Mouse (Mus musculus): ENCODE results near the gene Mamdc2. TPM values are rescaled to one million over a fixed set of nuclear protein-coding genes. Genes with fewer than 3 reads are reported as not detected.

Mamdc2 gene
- polyA plus RNA-seq, 1 experiment: 19.0 TPM

DNA sequence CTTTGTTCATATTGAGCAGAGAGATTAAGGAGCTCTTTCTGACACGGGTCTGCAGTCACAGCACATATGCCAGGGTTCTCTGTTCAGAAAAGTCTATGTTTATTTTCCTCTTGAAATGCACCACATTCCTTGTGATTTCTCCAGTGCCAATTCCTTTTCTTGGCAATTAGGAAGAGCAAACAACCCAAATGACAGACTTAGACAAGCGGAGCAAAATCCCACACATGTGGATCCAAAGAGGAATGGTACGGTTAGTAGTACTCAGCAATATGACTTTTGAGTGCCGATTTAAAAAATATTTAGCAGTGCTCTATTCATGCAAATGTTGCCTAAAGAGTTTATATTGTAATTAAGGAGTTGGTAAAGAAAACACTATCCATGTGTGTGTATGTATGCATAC lies 87.7 kb downstream of the Mamdc2 start:
- DNase-seq (ENCODE audit: low spot score): no peak

GRCm38 (mm10) chr19:23357253-23357652 lies 91.0 kb downstream of the Mamdc2 start:
- DNase-seq (ENCODE audit: low spot score): no peak

DNA sequence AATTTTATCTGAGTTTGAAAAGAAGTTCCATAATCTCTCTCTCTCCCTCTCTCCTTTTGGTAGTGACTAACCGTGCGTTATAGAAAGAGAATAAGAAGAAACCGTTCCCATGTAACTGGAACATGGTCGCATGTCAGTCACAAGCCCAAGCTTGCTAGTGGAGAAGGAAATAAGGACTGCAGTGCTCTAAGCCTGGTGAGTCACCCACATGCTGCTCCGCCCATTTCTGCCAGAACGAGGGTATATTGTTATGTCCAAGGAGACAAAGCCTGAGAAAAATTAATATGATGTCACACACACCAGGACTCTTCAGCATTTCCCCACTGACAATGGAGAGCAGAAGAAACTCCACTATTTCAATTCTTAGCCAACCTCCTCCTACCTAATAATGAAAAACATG lies 93.5 kb downstream of the Mamdc2 start:
- no peak for DNase-seq (ENCODE audit: low spot score)

DNA sequence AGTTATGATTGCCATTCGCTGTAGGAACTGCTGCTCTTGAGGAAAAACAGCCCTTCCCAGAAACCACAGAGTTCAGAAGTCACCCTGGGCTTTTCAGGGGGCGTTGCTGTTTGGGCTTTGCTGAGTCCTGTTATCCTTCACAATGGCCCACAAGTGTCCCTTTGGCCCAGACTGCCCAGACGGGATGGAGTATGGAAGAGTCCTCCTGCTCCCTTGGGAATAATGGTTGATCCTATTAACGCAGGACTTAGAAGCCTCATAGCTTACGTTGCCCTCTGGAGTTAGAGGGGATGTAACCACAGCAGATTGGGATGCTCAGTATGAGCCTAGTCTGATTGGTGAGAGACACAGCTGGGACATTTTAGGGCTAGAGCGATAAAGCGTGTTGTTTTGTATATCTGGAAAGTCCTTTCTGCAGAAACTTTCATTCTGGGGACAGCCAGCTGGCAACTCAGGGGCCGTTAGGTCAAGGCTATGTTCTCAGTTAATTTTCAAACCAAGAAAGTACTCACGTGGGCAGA lies 94.3 kb downstream of the Mamdc2 start:
- no peak for DNase-seq (ENCODE audit: low spot score)

DNA sequence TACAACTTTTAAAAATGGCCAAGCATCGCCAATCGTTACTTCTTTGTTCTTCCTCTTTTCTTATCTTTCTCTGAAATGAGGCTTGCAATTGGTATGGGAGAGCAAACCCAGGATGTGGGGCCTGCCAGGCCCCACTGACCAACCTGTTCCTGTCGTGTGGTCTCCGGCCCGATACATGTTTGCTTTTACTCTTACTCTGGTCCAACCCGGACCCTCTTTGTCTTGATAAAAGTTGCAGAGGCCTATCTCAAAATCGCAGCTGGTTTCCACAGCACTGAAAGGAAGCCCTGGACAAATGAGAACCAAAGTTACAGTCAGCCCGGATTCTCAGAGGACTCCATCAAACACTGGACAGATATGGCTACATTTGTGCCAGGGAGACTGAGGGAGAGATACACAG lies 95.1 kb downstream of the Mamdc2 start:
- DNase-seq (ENCODE audit: low spot score): no peak

DNA sequence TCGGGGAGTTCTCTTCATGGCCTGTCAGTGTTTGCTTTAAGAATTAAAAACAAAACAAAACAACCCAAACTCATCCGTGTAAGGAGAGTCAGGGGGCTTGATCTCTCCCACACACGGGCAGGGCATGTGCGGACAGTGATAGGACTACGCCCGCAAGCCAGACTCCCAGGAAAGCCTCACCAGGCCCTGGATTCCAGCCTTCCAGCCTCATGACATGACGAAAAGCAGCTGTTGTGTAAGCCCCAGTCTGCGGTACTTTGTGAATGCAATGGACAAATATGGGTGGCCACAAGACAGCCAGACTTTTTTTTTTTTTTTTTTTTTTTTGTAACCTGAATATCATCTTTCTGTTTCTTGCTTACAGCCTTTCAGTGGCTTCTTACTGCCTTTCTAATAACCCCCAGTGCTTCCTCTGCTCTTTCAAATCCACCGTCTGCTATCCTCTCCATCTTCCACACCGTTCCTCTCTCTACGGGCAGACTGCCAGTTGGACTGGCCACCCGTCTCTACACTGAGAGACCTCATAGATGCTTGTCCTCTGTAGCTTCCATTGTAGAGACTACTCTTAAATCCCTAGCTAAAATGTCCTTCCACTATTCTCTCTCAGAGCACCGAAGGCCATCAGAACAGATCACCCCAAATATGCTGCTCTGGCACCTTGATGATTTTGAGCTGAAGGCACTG lies 96.3 kb downstream of the Mamdc2 start:
- DNase-seq (ENCODE audit: low spot score): no peak

DNA sequence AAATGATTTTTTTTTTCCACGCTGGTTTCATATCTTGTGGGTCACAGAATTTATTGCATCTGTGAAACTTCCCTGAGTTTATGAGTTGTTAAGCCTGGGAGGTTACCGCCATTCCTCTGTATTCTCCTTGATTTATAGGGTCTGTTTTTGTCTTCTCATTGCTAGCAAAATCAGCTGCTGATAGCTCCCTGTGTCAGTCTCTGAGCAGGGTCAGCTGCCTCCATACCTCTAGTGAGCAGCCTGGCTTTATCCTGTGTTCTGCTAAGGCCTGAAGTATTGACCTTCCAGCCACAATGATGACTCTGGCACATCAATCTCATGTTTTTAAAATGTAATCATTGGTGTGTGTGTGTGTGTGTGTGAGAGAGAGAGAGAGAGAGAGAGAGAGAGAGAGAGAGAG lies 98.3 kb downstream of the Mamdc2 start:
- DNase-seq (ENCODE audit: low spot score): no peak

DNA sequence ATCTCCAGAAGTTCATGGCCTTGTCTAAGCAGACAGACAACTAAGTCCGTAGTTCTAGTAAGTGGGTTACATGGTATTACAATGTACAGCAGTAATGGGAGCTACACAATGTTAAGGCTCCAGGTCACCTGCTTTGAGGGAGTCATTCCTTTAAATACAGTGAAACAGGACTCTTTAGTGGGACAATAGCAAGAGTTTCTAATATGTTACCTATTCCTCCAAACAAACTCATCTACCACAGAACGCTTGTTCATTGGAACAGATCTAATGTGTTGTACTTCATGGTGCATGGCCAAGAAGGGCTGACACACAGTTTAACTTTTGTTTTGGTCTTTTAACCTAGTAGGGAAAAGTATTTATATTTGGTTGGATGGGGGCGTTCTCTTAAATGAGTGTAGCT lies 105.5 kb downstream of the Mamdc2 start:
- no peak for DNase-seq (ENCODE audit: low spot score)

GRCm38 (mm10) chr19:23332883-23333282 lies 115.4 kb downstream of the Mamdc2 start:
- DNase-seq (ENCODE audit: low spot score): no peak

- no peak for DNase-seq (ENCODE audit: low spot score)
These were observed 117.4 kb downstream of the Mamdc2 start for GRCm38 (mm10) chr19:23330842-23331241.

GRCm38 (mm10) chr19:23329346-23329745 lies 118.9 kb downstream of the Mamdc2 start:
- DNase-seq (ENCODE audit: low spot score): no peak

DNA sequence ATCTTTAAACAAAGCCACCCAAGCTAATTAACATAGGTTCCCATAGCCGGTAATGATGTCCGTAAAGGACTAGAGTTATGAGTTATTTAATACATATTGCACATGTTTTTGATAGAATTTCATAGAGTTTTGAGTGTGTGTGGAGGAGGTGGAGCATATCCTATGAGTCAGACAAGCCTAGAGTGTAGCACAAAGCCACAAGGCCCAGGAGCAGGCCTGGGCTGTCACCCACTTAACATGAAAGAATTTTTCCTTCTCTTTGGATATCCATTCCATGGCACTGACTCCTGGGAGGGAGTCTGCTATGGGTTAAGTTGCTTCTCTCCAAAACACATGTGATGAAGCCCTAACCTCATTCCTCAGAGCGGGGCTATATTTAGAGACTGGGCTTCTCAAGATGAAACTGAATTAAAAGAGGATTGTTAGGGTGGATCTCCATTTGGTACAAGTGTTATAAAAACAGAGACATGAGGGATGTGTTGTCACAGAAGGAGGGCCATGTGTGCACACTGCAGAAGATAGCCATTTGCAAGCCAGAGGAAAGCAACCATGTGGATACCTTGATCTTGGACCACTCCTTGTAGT lies 121.1 kb downstream of the Mamdc2 start:
- no peak for DNase-seq (ENCODE audit: low spot score)

- no peak for DNase-seq (ENCODE audit: low spot score)
These were observed 125.1 kb downstream of the Mamdc2 start for GRCm38 (mm10) chr19:23323107-23323506.

DNA sequence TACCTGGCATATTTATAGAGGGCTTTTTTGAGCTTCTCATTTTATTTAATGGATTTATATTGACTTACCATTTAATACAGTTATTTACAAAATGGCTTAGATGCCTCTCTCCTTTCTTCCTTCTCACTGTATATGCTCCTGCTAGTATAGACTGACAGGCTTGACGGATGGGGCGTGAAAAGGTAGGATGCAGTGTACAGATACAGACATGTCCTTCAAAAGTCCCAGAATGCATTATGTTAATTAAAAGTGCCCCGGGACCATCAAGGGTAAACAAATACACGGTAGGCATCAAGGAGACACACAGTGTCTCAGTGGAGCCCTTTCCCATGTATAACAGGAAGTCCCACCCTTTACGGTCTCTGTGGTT lies 130.3 kb downstream of the Mamdc2 start:
- no peak for DNase-seq (ENCODE audit: low spot score)

DNA sequence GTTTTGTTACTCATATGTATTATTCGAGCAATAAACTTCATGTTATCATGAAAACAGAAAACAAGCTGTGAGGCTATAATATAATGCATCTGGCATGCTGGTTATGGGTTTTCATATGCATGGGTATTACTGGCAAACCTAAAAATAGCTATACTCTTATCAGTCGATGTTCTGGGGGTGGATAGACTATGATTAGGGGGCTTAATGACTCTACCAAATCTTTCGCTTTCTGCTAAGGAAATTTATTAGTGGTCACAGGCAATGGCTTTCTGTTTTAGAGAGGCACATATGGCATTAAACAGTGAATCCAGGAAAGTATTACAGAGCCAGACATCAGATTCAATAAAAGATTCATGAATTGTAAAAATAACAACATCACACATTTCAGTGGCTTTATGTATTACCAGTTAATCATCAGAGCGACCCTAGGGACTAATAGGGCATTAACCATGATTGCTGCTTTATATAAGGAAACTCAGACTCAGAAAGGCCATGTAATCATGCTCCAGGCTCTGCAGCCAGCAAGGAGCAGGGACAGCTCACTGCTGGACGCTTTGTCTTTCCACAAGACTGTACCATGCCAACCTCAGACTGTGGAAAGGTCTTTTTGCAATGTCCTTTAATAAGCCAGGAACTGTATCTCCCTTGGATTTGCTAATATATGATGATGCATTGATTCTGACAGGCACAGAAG lies 130.8 kb downstream of the Mamdc2 start:
- DNase-seq (ENCODE audit: low spot score): no peak

DNA sequence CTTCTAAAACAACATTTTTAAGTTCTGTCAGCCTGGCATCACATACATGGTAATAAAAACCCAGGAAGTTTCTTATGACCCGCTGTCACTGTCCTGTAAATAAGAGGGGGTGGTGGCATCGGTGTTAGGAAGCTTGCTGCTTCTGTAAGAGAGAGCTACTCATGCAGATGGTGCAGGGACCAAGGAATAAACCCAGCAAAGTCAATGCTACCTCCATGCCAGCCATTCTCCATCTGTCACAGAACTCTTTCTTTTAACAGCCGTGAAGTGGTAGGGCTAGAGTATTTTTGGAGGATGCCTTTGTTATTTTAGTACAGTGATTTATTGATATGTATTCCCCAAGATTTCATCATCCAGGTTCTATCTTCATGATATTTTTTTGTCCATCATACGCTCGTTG lies 131.4 kb downstream of the Mamdc2 start:
- no peak for DNase-seq (ENCODE audit: low spot score)

GRCm38 (mm10) chr19:23309979-23310378 lies 138.3 kb downstream of the Mamdc2 start:
- DNase-seq (ENCODE audit: low spot score): no peak

- DNase-seq (ENCODE audit: low spot score): no peak
These were observed 141.6 kb downstream of the Mamdc2 start for GRCm38 (mm10) chr19:23306671-23307070.

DNA sequence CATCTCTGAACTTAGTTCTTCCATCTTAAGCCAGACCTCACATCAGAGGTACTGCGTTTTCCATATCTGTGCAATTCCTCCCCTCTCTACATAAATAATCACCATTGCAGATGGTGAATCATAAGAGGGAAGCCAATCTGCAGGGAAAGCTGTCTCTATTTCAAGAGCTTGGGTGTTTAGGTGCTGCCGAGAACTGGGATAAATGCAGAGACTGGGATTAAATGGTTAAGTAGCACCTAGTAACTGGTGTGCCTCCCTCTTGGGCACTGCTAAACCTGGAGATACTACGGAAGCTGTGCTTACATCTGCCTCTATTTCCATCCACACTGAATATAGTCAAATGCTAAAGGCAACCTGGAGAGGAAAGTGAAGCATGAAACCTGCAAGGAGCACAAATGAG lies 148.3 kb downstream of the Mamdc2 start:
- DNase-seq (ENCODE audit: low spot score): no peak

DNA sequence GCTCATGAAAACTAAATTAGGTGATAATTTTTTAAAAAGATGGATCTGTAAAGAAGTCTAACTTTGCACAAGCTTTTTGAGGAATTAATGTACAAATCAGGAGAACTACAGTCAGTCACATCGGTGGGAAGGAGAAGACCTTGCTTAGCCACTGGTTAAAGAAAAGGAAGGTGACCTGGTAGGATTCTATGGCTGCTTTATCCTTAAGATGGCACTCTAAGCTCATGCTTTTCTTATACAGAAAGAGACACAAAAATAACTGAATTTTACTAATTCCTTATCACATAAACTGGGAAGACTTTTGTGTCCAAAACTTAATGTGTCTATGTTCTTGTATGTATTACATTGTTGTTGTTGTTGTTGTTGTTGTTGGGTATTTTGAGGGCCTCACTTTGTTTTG lies 149.3 kb downstream of the Mamdc2 start:
- no peak for DNase-seq (ENCODE audit: low spot score)

- DNase-seq (ENCODE audit: low spot score): no peak
These were observed 151.1 kb downstream of the Mamdc2 start for GRCm38 (mm10) chr19:23297191-23297590.

DNA sequence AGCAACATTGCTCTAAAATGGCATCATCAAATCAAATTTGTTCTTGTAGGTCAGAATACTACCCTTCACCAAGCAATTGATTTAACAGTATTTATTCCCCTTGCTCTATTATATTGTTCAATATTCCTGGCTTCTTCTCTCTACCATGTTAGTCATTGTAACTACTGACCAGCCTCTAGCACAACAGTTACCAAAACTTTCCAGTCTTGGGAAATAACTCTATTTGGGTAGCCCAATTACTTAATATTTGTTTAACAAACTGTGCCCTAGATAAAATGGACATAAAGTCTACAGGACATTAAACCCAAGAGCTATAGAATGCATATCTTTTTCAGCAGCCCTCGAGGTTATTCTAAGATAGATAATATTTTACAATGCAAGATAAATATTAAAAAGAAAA lies 159.0 kb downstream of the Mamdc2 start:
- no peak for DNase-seq (ENCODE audit: low spot score)
